Mouse (Mus musculus) CD4-positive, CD25-positive, alpha-beta regulatory T cell, adult 2 months (primary cell): ENCODE measurements around the gene Bcat1.

Experiments used
- DNase-seq: peaks from one replicate; pipeline ENCODE4 v3.0.0-alpha.2; 2012; ENCODE audit warnings: low read depth, low spot score

Bcat1 gene

DNA sequence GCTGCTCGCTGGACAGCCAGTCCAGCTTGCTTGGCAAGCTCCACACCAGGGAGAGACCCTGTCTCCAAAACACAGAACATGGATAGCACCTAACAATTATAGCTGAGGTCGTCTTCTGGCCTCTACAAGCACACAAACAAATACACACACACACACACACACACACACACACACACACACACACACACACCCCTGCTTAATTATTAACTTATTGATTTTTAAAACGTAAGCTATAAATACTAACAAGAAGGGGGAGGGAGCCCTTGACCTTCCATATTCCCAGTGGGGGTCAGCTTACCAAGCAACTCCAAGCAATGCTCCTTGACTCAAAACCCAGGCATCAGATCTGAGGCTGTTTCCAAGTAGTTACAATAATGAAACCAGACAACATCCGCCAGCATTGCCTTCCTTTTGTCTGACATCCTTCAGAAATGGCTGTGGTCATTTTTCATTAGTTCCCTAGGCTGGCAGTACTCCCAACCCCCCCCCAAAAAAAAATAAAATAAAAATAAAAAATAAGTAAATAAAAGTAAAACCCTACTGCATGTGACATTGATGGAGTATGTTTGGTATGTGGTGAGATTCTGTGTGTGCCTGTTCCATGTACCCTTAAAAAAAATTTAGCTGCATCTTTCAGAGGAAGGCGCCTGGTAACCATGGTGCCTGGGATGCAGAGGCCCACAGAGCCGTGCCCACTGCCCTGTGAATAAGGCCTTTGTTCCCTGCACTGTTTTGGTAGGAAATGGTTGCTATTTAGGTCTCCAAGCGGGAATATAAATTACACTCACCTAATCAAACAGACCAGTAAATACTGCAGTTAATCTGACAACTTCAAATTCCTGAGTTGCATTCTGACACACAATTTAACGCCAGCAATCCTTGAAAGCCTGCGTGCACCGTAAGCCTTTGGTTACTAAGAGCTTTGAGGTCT, 131.3 kb downstream of the Bcat1 start:
- no peak for DNase-seq
